Mouse (Mus musculus) stomach, embryonic 15.5 days (tissue): ENCODE data around the gene Cep41. TPM values are rescaled to one million over a fixed set of nuclear protein-coding genes. Genes with fewer than 3 reads are reported as not detected.

ENCODE experiments used
- ATAC-seq: fragments of 200-750 bp; cut with Nextera tagmentation; 2 replicates; pipeline ENCODE4 v1.8.0; 2017; ENCODE audit warnings: low read depth, moderate number of reproducible peaks, moderate TSS enrichment; ENCODE audit not compliant: insufficient read depth, low FRiP score
- H3K27ac ChIP-seq: fragments of 300-500 bp; sonication (generic); 2 replicates; pipeline ENCODE4 v1.5.1; 2015; ENCODE audit warnings: mild to moderate bottlenecking, inconsistent platforms
- H3K27me3 ChIP-seq: fragments of 300-500 bp; sonication (generic); replicated peaks from 2 replicates; pipeline ENCODE4 v1.6.1; 2015; ENCODE audit warnings: inconsistent platforms
- H3K36me3 ChIP-seq: fragments of 300-500 bp; sonication (generic); 2 replicates; pipeline ENCODE4 v1.6.1; 2015; ENCODE audit warnings: inconsistent platforms
- H3K4me1 ChIP-seq: fragments of 300-500 bp; sonication (generic); 2 replicates; pipeline ENCODE4 v1.6.1; 2015; ENCODE audit warnings: inconsistent platforms
- H3K4me2 ChIP-seq: fragments of 300-500 bp; sonication (generic); 2 replicates; pipeline ENCODE4 v1.6.1; 2015; ENCODE audit warnings: mild to moderate bottlenecking, inconsistent platforms
- H3K4me3 ChIP-seq: fragments of 300-500 bp; sonication (generic); replicated peaks from 2 replicates; pipeline ENCODE4 v1.5.1; 2015; ENCODE audit warnings: inconsistent platforms
- H3K9ac ChIP-seq: fragments of 300-500 bp; sonication (generic); 2 replicates; pipeline ENCODE4 v1.6.1; 2015; ENCODE audit warnings: inconsistent platforms
- H3K9me3 ChIP-seq: fragments of 300-500 bp; sonication (generic); 2 replicates; pipeline ENCODE4 v1.6.1; 2016; ENCODE audit warnings: inconsistent platforms
- WGBS: fragments of 180-500 bp; shearing (Covaris S2); methylation state at CpG from one replicate; pipeline ENCODE4 v1.1.7; 2015; 5-methylcytosine and 5-hydroxymethylcytosine counted together
- polyA plus RNA-seq: library from polyadenylated mRNA; unstranded; fragments of >200 nt; fragmentation: Nextera tagmentation; extraction: Ambion mirVana; gene quantifications from 2 replicates; pipeline ENCODE4 v1.2.1, GENCODE M21; 2015

The Cep41 gene
- polyA plus RNA-seq, 1 experiment from 2014 or later: 10.0 TPM

- Histone ChIP-seq H3K4me2 (no peak overlapping the region), H3K27ac (no peak overlapping the region), H3K4me1 (0 out of 2 replicates have a peak, but pooled peaks cover 5% of the 10 kb centered on the region), H3K4me3 (no peak overlapping the region), H3K9ac (no peak overlapping the region), H3K27me3 (no peaks in the 10 kb centered on the region), H3K9me3 (peaks cover 9% of the 10 kb centered on the region; the same call in 1 of the 2 replicates), H3K36me3 (no peaks in the 10 kb centered on the region)
- ATAC-seq: no peak
- 49% methylated on average over 18 of the region's 18 CpGs for WGBS
Measured at GRCm38 (mm10) chr6:30732571-30733130, 39.1 kb upstream of the Cep41 start.

- 0 out of 2 replicates have a peak, but pooled peaks cover 5% of the 10 kb centered on the region for H3K4me1 ChIP-seq
- no peak overlapping the region for H3K4me3 ChIP-seq
- peak; percentile 48; the same call in 1 of the 2 replicates for ATAC-seq
- no peaks in the 10 kb centered on the region for H3K27me3 ChIP-seq
- no peak overlapping the region for H3K9ac ChIP-seq
- peak overlapping the region; percentile 65 for H3K27ac ChIP-seq
- peak overlapping the region; percentile 16 for H3K4me2 ChIP-seq
- 31% methylated on average over 12 of the region's 12 CpGs for WGBS
- H3K9me3 ChIP-seq: no peaks in the 10 kb centered on the region
- no peaks in the 10 kb centered on the region for H3K36me3 ChIP-seq
Measured at GRCm38 (mm10) chr6:30730301-30730971, 36.9 kb upstream of the Cep41 start.

- Histone ChIP-seq H3K27me3 (no peaks in the 10 kb centered on the region), H3K4me2 (no peak within 1 kb of the TSS), H3K4me3 (no peak within 1 kb of the TSS), H3K9me3 (no peaks in the 10 kb centered on the region), H3K4me1 (0 out of 2 replicates have a peak, but pooled peaks cover 6% of the 10 kb centered on the region), H3K36me3 (no peaks in the 10 kb centered on the region), H3K9ac (no peak within 1 kb of the TSS), H3K27ac (no peak within 1 kb of the TSS)
- no peak for ATAC-seq
- 59% methylated on average over 7 of the region's 7 CpGs for WGBS
Measured at GRCm38 (mm10) chr6:30723331-30723730, 29.8 kb upstream of the Cep41 start, which contains the start of gene Mest. TSS of gene Mest (plus strand) at chr6:30723547.

GRCm38 (mm10) chr6:30722385-30723164 lies 29.0 kb upstream of the Cep41 start:
- no peaks in the 10 kb centered on the region for H3K9me3 ChIP-seq
- no peak for ATAC-seq
- no peak overlapping the region for H3K27ac ChIP-seq
- 63% methylated on average over 4 of the region's 4 CpGs for WGBS
- H3K36me3 ChIP-seq: no peaks in the 10 kb centered on the region
- H3K27me3 ChIP-seq: no peaks in the 10 kb centered on the region
- no peak overlapping the region for H3K4me3 ChIP-seq
- no peak overlapping the region for H3K4me2 ChIP-seq
- H3K4me1 ChIP-seq: 0 out of 2 replicates have a peak, but pooled peaks cover 6% of the 10 kb centered on the region
- no peak overlapping the region for H3K9ac ChIP-seq

- H3K27ac ChIP-seq: no peak overlapping the region
Measured at GRCm38 (mm10) chr6:30716796-30717195, 23.2 kb upstream of the Cep41 start.

GRCm38 (mm10) chr6:30714891-30715471 lies 21.4 kb upstream of the Cep41 start:
- Histone ChIP-seq H3K27me3 (no peaks in the 10 kb centered on the region), H3K9ac (no peak overlapping the region)
- 62% methylated on average over 5 of the region's 5 CpGs for WGBS

More at GRCm38 (mm10) chr6:30716796-30717195, 23.2 kb upstream of the Cep41 start:
- H3K4me3 ChIP-seq: no peak overlapping the region
- no peaks in the 10 kb centered on the region for H3K27me3 ChIP-seq
- no peak for ATAC-seq
- no peak overlapping the region for H3K9ac ChIP-seq
- H3K9me3 ChIP-seq: no peaks in the 10 kb centered on the region
- no peak overlapping the region for H3K4me2 ChIP-seq
- 0 out of 2 replicates have a peak, but pooled peaks cover 2% of the 10 kb centered on the region for H3K4me1 ChIP-seq
- WGBS: 72% methylated on average over 7 of the region's 7 CpGs
- no peaks in the 10 kb centered on the region for H3K36me3 ChIP-seq

GRCm38 (mm10) chr6:30713896-30714295 lies 20.3 kb upstream of the Cep41 start:
- ATAC-seq: no peak
- WGBS: 86% methylated on average over 11 of the region's 11 CpGs
- Histone ChIP-seq H3K9me3 (no peaks in the 10 kb centered on the region), H3K27ac (no peak overlapping the region), H3K9ac (no peak overlapping the region), H3K4me3 (no peak overlapping the region), H3K4me1 (peaks cover 10% of the 10 kb centered on the region; the same call in 1 of the 2 replicates), H3K36me3 (no peaks in the 10 kb centered on the region), H3K4me2 (no peak overlapping the region), H3K27me3 (no peaks in the 10 kb centered on the region)

More at GRCm38 (mm10) chr6:30714891-30715471, 21.4 kb upstream of the Cep41 start:
- no peak for ATAC-seq
- Histone ChIP-seq H3K4me1 (peaks cover 7% of the 10 kb centered on the region; the same call in 1 of the 2 replicates), H3K4me3 (no peak overlapping the region), H3K27ac (peak overlapping the region; percentile 44; the same call in 1 of the 2 replicates), H3K9me3 (no peaks in the 10 kb centered on the region), H3K36me3 (no peaks in the 10 kb centered on the region), H3K4me2 (no peak overlapping the region)

- Histone ChIP-seq H3K9me3 (no peaks in the 10 kb centered on the region), H3K27ac (no peak overlapping the region), H3K4me2 (no peak overlapping the region), H3K4me3 (no peak overlapping the region), H3K9ac (no peak overlapping the region), H3K36me3 (no peaks in the 10 kb centered on the region), H3K4me1 (peaks cover 10% of the 10 kb centered on the region; the same call in 1 of the 2 replicates), H3K27me3 (no peaks in the 10 kb centered on the region)
- 87% methylated on average over 6 of the region's 6 CpGs for WGBS
- no peak for ATAC-seq
Measured at GRCm38 (mm10) chr6:30713455-30713854, 19.9 kb upstream of the Cep41 start.

GRCm38 (mm10) chr6:30712484-30712883 lies 18.9 kb upstream of the Cep41 start:
- H3K9me3 ChIP-seq: no peaks in the 10 kb centered on the region
- peaks cover 10% of the 10 kb centered on the region; the same call in 1 of the 2 replicates for H3K4me1 ChIP-seq
- no peak overlapping the region for H3K4me2 ChIP-seq
- peak overlapping the region; percentile 38; the same call in 1 of the 2 replicates for H3K27ac ChIP-seq
- H3K36me3 ChIP-seq: no peaks in the 10 kb centered on the region
- H3K9ac ChIP-seq: no peak overlapping the region
- no peak overlapping the region for H3K4me3 ChIP-seq
- H3K27me3 ChIP-seq: no peaks in the 10 kb centered on the region
- no peak for ATAC-seq
- 36% methylated on average over 7 of the region's 7 CpGs for WGBS

GRCm38 (mm10) chr6:30711365-30711763 lies 17.8 kb upstream of the Cep41 start:
- H3K9ac ChIP-seq: no peak overlapping the region
- no peak overlapping the region for H3K27ac ChIP-seq
- WGBS: 52% methylated on average over 10 of the region's 10 CpGs
- ATAC-seq: no peak
- H3K4me2 ChIP-seq: no peak overlapping the region
- no peaks in the 10 kb centered on the region for H3K27me3 ChIP-seq
- H3K4me3 ChIP-seq: no peak overlapping the region
- peaks cover 10% of the 10 kb centered on the region; the same call in 1 of the 2 replicates for H3K4me1 ChIP-seq
- H3K9me3 ChIP-seq: no peaks in the 10 kb centered on the region
- H3K36me3 ChIP-seq: no peaks in the 10 kb centered on the region
